Mouse (Mus musculus) megakaryocyte-erythroid progenitor cell, adult 5-6 weeks (primary cell): Measurements from ENCODE around the gene Syn2. TPM values are rescaled to one million over a fixed set of nuclear protein-coding genes. Genes with fewer than 3 reads are reported as not detected.
"Not testable (repeated sequence)": the region's sequence is repeated elsewhere in the genome, so short reads cannot be mapped to it uniquely, and the experiment has no call there.

Experiments
- ATAC-seq: replicated peaks from 2 replicates; pipeline ENCODE4 v1.8.0; 2016; ENCODE audit warnings: mild to moderate bottlenecking, inconsistent platforms; ENCODE audit not compliant: severe bottlenecking, poor library complexity, low FRiP score, low TSS enrichment
- total RNA-seq, 2 experiments: library from RNA; stranded (forward) in 1 of 2; stranded (reverse) in 1 of 2; fragments of 200-1000, 215-1000 nt in 1 of 2; fragments of >200 nt in 1 of 2; fragmentation: Nextera tagmentation in 1 of 2; gene quantifications; 2 replicates each; pipeline ENCODE4 v1.2.3; 2014 to 2017

The Syn2 gene
- total RNA-seq, 2 experiments from 2014 or later: not detected

DNA sequence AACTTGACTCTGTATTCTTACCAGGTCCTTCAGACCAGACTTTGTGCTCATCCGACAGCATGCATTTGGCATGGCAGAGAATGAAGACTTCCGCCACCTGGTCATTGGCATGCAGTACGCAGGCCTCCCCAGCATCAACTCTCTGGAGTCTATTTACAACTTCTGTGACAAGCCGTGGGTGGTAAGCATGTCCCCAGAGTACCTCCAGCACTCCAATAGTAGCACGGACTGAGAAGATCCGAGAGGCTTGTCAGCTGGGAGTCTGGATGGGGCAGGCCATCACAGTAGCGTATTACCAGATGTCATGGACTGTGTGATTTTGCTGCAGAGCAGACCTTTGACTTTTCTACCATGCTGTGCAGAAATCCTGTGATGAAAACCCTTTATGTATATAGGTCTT lies 104.6 kb downstream of the Syn2 start:
- no peak for ATAC-seq

DNA sequence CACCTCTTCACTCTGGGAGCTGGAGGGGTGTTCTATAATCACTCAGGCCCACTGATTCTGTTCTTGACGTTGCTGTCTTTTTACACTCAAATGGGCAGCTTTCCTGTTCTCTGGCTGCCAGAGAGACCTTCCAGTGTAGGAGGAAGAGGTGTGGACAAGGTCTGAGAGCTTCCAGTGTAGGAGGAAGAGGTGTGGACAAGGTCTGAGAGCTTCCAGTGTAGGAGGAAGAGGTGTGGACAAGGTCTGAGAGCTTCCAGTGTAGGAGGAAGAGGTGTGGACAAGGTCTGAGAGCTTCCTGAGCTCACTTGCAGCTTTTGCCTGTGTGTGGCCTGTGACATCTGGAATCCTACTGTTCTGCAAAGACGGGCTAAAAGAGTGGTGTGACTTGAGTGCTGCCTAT lies 105.7 kb downstream of the Syn2 start:
- not testable (repeated sequence) for ATAC-seq

- no peak for ATAC-seq
These were observed 106.5 kb downstream of the Syn2 start for GRCm38 (mm10) chr6:115241131-115241699.

GRCm38 (mm10) chr6:115241939-115242338 lies 107.2 kb downstream of the Syn2 start:
- ATAC-seq: no peak

- no peak for ATAC-seq
These were observed 109.5 kb downstream of the Syn2 start for GRCm38 (mm10) chr6:115244222-115244621.

- ATAC-seq: no peak
These were observed 110.9 kb downstream of the Syn2 start for GRCm38 (mm10) chr6:115245500-115246058.

GRCm38 (mm10) chr6:115251531-115251985 lies 116.9 kb downstream of the Syn2 start:
- 0 out of 2 replicates have a peak, but pooled peaks have one; percentile 18 for ATAC-seq

- no peak for ATAC-seq
These were observed 117.6 kb downstream of the Syn2 start, which contains the start of gene Timp4 for GRCm38 (mm10) chr6:115252099-115252873. Gene Timp4, minus strand, starts transcription at chr6:115252205.

GRCm38 (mm10) chr6:115255171-115255570 lies 120.5 kb downstream of the Syn2 start:
- ATAC-seq: no peak

DNA sequence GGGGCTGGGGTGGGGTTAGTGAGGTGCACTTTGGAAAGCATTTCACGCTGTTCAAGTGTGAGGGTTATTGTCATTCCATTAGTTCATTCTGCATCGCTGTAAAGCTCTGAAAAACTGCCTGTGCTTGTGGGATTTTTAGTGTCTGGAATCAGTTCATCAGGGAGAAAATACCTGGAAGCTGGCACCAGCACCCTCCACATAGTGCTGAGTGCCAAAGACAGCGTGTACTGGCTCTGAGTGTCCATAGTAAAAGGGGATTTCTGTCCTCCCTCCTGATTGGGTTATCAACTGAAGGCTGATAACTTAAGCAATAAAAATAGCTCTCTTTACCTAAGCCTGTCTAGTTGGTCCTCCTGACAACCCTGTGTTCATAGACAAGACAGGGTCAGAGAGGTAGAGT lies 125.8 kb downstream of the Syn2 start:
- ATAC-seq: no peak

- no peak for ATAC-seq
These were observed 132.1 kb downstream of the Syn2 start for GRCm38 (mm10) chr6:115266791-115267190.

GRCm38 (mm10) chr6:115267916-115268315 lies 133.2 kb downstream of the Syn2 start:
- ATAC-seq: peak; percentile 86

GRCm38 (mm10) chr6:115268551-115269385 lies 134.1 kb downstream of the Syn2 start:
- ATAC-seq: no peak

- ATAC-seq: no peak
These were observed 134.9 kb downstream of the Syn2 start for GRCm38 (mm10) chr6:115269561-115269960.

DNA sequence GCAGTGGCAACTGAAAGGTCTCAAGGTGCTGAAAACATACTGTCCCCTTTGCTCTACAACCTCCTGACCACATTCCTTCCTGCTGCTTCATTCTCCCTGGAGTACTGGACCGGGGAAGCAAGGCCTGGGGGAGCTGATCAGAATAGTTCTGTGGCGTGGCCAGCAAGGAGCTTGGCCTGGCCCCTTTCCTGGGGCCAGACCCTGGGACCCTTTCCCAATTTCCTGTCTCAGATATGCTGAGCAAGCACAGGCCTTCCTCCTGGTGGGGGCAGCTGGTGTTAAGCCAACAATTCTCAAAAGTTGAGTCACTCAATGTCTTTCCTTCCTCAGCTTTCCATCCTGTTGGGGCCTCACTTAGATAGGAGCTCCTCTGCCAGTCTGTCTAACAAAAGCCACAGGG lies 135.4 kb downstream of the Syn2 start:
- no peak for ATAC-seq

DNA sequence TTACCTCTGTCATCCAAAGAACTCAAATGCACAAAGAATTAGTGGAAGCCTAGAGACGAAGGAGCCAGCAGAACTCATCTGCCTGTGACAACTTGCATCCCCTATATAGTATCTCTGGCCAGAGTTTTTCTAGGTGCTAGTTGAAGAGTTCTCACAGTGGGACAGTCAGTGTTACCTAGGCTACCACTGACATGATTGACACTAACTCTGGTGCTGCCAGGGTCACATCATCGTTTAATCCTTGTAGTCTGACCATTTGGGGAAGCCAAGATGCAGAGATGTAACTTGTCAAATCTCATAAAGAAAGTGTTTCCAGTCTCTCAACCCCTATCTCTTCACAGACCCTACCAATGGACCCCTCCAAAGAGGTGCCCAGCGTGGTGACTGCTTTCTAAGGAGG lies 136.6 kb downstream of the Syn2 start:
- no peak for ATAC-seq

DNA sequence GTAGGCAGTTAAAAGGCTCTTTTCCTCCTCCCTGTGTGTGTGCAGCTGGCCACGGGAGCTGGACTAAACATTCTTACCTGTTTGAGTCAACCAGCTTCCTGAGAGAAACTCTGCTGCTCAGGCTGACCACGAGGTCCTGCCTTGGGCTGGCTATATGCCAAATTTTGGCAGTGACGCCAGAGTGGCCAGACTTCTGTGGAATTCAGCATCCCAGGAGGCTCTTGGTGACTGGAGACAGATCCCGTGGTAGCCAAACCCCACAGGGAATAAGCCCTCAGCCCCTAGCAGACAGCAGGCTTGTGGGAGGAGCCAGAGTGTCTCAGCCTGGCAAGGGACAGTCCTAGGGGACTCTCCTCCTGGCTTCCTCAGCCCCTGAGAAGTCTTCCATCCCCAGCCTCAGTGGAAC lies 137.2 kb downstream of the Syn2 start:
- ATAC-seq: no peak

GRCm38 (mm10) chr6:115273346-115273745 lies 138.6 kb downstream of the Syn2 start:
- ATAC-seq: no peak

- ATAC-seq: no peak
These were observed 140.0 kb downstream of the Syn2 start for GRCm38 (mm10) chr6:115274705-115275104.
